Mouse (Mus musculus) natural killer cell, adult 2 months (primary cell): ENCODE data around the gene Clrn2.

Experiments used
- DNase-seq, 2 experiments: peaks; one replicate each; pipeline ENCODE4 v3.0.0; 2022; ENCODE audit warnings: low spot score in 2 of 2

Gene Clrn2

GRCm38 (mm10) chr5:45510071-45510470 is 56.5 kb downstream of the Clrn2 start:
- no peak for DNase-seq

GRCm38 (mm10) chr5:45512908-45513307 is 59.4 kb downstream of the Clrn2 start:
- DNase-seq = no peak

GRCm38 (mm10) chr5:45513511-45513910 is 60.0 kb downstream of the Clrn2 start:
- DNase-seq = no peak
